Mouse (Mus musculus): ENCODE measurements at regions not wholly inside any gene's neighbourhood (a gene's known extent, or its start where the extent isn't known, plus 50 kb on each side); places are given as distances from the start of the nearest gene placed in this dataset.

- TF ChIP-seq CTCF (IDR thresholded peaks at IDR 0.05; ENCODE audit: extremely low read depth, insufficient read depth, low read length), result no peak
- no peak for TF ChIP-seq POLR2A (IDR thresholded peaks at IDR 0.05; ENCODE audit: extremely low read depth, insufficient read depth, low read length)
These were observed 131.1 kb upstream of the Nabp1 start for GRCm38 (mm10) chr1:51609295-51609694.

Data from cortical plate, adult 2 months (tissue).